Mouse (Mus musculus): ENCODE data around the gene Lmo4. TPM values are rescaled to one million over a fixed set of nuclear protein-coding genes. Genes with fewer than 3 reads are reported as not detected.

The Lmo4 gene
- total and polyA plus RNA-seq, 2 experiments from 2014 or later: 77.9 to 139 TPM

DNA sequence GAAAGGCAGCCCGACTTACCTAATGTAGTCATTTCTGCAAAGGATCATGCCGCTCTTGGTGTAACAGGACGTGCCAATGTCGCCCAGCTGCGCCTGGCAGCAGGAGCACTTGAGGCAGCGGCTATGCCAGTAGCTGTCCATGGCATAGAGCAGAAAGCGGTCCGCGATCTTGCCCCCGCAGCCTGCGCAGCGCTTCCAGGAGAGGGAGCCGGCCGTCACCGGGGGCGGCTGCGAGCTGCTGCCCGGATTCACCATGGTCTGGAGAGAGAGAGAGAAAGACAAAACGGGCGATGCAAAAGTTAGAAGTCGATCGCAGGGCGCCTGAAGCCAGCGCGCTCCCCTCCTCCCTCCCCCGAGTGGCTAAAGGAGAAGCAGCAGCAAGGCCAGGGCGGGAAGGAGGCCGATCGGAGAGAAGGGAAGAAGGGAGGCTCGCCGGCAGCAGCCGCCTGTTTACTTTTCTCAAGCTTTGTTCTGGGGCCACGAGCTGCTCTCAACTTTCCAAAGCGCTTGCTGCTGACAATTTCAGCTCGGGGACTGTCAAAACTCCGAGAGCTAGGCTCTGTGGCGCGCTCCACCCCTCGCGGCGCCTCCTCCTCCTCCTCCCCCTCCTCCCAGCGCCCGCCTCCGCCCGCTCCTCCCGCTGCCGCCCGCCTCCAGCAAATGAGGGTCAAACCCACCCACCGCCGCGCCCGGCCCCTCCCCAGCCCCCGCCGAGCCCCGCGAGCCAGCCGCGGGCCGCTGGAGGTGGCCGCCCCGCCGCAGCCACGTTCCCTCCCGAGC lies 3.0 kb downstream of the Lmo4 start:
- TF ChIP-seq CTCF (IDR thresholded peaks at IDR 0.05): peak; percentile 45
- ATAC-seq (ENCODE audit: low FRiP score) (no peak), DNase-seq (ENCODE audit: low spot score) (peak; percentile 74)
- peak overlapping the region; percentile 65 for H3K9ac ChIP-seq (replicated peaks; ENCODE audit: low read length, poor library complexity, severe bottlenecking)
- H3K27ac ChIP-seq (ENCODE audit: low read depth, low read length): peak overlapping the region; percentile 68
- peak overlapping the region; percentile 80 for H3K4me3 ChIP-seq (ENCODE audit: low read depth, low read length)
- no peaks in the 10 kb centered on the region for H3K27me3 ChIP-seq (ENCODE audit: insufficient read depth, low read length)
- no peaks in the 10 kb centered on the region for H3K36me3 ChIP-seq (ENCODE audit: insufficient read depth, low read length)
- WGBS: under 1% methylated on average over 54 of the region's 64 CpGs
- H3K4me2 ChIP-seq (ENCODE audit: low read depth, low read length, poor library complexity, severe bottlenecking): peak overlapping the region; percentile 97
- H3K9me3 ChIP-seq (ENCODE audit: low read length): no peaks in the 10 kb centered on the region
- peaks cover 6% of the 10 kb centered on the region; the same call in 1 of the 2 replicates for H3K4me1 ChIP-seq (ENCODE audit: insufficient read depth, low read length)

DNA sequence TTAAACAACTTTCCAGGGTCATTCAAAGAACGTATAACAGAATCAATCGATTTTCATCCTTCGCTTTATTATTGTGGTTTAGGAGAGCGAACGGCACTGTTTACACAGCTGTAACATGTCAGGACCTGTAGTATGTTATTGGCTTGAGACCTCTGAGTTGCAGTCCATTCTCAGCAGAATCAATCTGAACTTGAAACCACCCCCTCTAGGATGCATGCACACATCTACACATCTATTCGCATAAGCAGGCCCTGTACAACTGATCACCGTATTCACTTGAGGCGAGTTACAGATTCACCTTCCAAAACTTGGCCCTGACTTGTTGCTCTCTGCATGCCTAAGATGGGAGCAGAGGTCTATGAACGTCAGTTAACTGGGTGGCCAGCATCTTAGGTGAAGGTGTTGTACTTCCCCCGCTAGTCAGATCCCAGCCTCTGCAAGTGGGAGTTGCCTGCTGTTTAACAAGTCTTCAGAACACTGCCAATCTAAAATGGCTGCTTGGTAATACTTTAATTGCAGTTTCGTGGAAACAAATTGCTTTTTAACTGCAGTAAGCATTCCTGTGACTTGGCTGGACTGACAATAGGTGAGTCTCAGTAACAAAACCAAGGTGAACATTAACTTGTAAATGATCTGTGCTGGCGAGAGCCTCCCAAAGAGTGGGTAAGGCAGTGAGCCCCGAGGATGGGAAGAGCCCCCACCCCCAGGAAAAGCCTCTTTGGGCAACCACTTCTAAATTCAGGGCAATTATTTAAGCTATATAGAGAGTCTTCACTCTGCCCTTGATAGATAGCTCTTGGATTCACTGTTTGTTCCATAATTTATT lies 19.5 kb downstream of the Lmo4 start:
- Histone ChIP-seq H3K9ac (replicated peaks; ENCODE audit: low read length, poor library complexity, severe bottlenecking) (no peak overlapping the region), H3K4me1 (ENCODE audit: insufficient read depth, low read length) (no peaks in the 10 kb centered on the region), H3K36me3 (ENCODE audit: insufficient read depth, low read length) (peaks cover 9% of the 10 kb centered on the region), H3K4me2 (ENCODE audit: low read depth, low read length, poor library complexity, severe bottlenecking) (no peak overlapping the region), H3K27me3 (ENCODE audit: insufficient read depth, low read length) (no peaks in the 10 kb centered on the region), H3K9me3 (ENCODE audit: low read length) (no peaks in the 10 kb centered on the region), H3K27ac (ENCODE audit: low read depth, low read length) (no peak overlapping the region), H3K4me3 (ENCODE audit: low read depth, low read length) (no peak overlapping the region)
- TF ChIP-seq CTCF (IDR thresholded peaks at IDR 0.05): no peak
- DNase-seq (ENCODE audit: low spot score): no peak
- ATAC-seq (ENCODE audit: low FRiP score): no peak
- 80% methylated on average over 13 of the region's 13 CpGs for WGBS

DNA sequence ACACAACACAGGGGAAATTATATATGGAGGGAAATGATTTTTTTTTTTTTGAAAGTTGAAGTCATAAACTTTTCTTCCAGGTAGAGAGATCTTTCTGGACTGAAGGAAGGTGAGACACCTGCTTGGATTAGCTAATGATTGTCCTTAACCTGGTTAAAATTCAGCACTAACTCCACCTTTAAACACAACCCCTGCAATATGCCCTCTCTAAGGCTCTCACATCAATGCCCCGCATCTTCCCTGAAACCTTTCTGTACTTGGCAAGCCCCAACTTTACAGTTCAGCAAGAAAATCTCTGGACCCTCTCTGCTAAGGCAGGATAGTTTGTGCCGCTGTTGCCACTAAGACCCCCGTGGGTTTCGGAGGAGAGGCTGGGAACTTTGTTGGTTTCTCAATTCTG lies 20.1 kb downstream of the Lmo4 start:
- ATAC-seq (ENCODE audit: low FRiP score) (no peak), DNase-seq (ENCODE audit: low spot score) (no peak)
- Histone ChIP-seq H3K4me2 (ENCODE audit: low read depth, low read length, poor library complexity, severe bottlenecking) (no peak overlapping the region), H3K27me3 (ENCODE audit: insufficient read depth, low read length) (no peaks in the 10 kb centered on the region), H3K36me3 (ENCODE audit: insufficient read depth, low read length) (peaks cover 9% of the 10 kb centered on the region), H3K9ac (replicated peaks; ENCODE audit: low read length, poor library complexity, severe bottlenecking) (no peak overlapping the region), H3K4me3 (ENCODE audit: low read depth, low read length) (no peak overlapping the region), H3K4me1 (ENCODE audit: insufficient read depth, low read length) (no peaks in the 10 kb centered on the region), H3K9me3 (ENCODE audit: low read length) (no peaks in the 10 kb centered on the region), H3K27ac (ENCODE audit: low read depth, low read length) (no peak overlapping the region)
- no peak for TF ChIP-seq CTCF (IDR thresholded peaks at IDR 0.05)
- 89% methylated on average over 4 of the region's 4 CpGs for WGBS

DNA sequence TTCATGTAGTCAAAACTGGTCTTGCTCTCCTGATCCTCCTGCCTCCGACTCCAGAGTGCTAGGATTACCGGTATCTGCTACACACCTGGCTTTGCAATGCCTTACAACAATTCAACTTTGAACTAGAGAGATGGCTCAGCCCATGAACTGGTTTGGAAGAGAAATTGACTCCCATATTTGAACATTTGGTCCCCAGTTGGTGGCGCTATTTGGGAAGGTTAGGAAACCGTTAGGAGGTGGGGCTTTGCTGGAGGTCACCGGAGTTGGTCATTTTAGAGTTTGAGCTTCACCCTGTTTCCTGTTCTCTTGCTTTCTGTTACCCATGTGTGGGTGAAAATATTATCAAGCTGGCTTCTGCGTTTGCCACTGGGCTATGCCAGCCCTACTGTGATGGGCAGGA lies 22.8 kb downstream of the Lmo4 start:
- Histone ChIP-seq H3K27me3 (ENCODE audit: insufficient read depth, low read length) (no peaks in the 10 kb centered on the region), H3K9me3 (ENCODE audit: low read length) (no peaks in the 10 kb centered on the region), H3K4me1 (ENCODE audit: insufficient read depth, low read length) (no peaks in the 10 kb centered on the region), H3K4me3 (ENCODE audit: low read depth, low read length) (no peak overlapping the region), H3K4me2 (ENCODE audit: low read depth, low read length, poor library complexity, severe bottlenecking) (no peak overlapping the region), H3K9ac (replicated peaks; ENCODE audit: low read length, poor library complexity, severe bottlenecking) (no peak overlapping the region), H3K27ac (ENCODE audit: low read depth, low read length) (no peak overlapping the region), H3K36me3 (ENCODE audit: insufficient read depth, low read length) (no peaks in the 10 kb centered on the region)
- ATAC-seq (ENCODE audit: low FRiP score) (no peak), DNase-seq (ENCODE audit: low spot score) (no peak)
- 73% methylated on average over 6 of the region's 6 CpGs for WGBS
- TF ChIP-seq CTCF (IDR thresholded peaks at IDR 0.05): no peak; the same call in 1 of the 2 replicates

DNA sequence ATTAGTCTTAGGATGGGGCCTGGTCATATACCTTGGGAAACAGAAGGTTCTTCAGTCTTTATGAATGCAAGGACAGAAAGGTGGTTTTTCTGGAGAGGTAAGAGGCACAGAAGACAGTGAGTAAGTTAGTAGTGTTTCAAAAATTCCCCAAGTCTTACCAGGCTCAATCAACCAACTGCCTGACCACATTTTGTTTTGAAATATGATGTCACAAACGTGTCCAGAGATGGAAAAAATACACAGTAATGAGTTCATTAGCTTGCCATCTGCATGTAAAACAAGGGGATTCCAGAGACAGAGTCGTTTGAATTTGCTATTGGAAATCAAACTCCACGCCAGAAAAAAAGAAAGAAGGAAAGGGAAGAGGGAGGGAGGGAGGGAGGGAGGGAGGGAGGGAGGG lies 26.1 kb downstream of the Lmo4 start:
- Histone ChIP-seq H3K27me3 (ENCODE audit: insufficient read depth, low read length) (no peaks in the 10 kb centered on the region), H3K4me3 (ENCODE audit: low read depth, low read length) (no peak overlapping the region), H3K4me2 (ENCODE audit: low read depth, low read length, poor library complexity, severe bottlenecking) (no peak overlapping the region), H3K9ac (replicated peaks; ENCODE audit: low read length, poor library complexity, severe bottlenecking) (no peak overlapping the region), H3K4me1 (ENCODE audit: insufficient read depth, low read length) (no peaks in the 10 kb centered on the region), H3K36me3 (ENCODE audit: insufficient read depth, low read length) (no peaks in the 10 kb centered on the region), H3K27ac (ENCODE audit: low read depth, low read length) (no peak overlapping the region), H3K9me3 (ENCODE audit: low read length) (no peaks in the 10 kb centered on the region)
- WGBS: 53% methylated on average over 2 of the region's 3 CpGs
- DNase-seq (ENCODE audit: low spot score): no peak
- no peak for TF ChIP-seq CTCF (IDR thresholded peaks at IDR 0.05)
- no peak for ATAC-seq (ENCODE audit: low FRiP score)

Data from midbrain, postnatal 0 days (tissue).